ENCODE assay signal across 22 mouse cellular contexts in the genomic region with DNA sequence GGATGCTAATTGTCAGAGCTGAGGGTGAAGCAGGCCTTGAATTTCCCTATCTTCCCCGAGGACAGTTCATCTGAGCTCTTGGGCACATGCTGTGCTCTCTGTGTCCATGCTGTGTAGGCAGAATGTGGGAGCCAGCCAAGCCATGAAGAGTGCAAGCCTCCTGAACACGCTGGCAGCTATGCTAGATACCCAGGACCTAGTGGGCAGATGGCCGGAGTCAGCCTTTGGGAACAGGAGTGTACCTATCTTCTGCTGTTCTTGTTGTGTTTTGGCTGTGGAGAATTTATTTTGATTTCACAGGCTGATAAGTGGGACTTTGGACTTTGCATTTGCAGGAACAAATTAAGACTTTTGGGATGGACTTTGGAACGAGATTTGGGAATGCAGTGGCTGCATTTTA. TPM values are rescaled to one million over a fixed set of nuclear protein-coding genes. Genes with fewer than 3 reads are reported as not detected.
DNase-seq lines count a peak whose midpoint lies in the region; ATAC-seq lines count a peak whose summit lies in the region.
"Had no signal": no experiment of that assay in that cellular context is flagged by ENCODE, and none has a peak within 500 bp of the region (broad histone marks: within the 10 kb centered on the region; RNA-seq: fewer than 3 reads in every experiment).

No protein-coding gene starts in this region.

- intact Hi-C loops in heart, postnatal 36 days (cut with DNase I): no loop called here

- H3K36me3 ChIP-seq in kidney, embryonic 14.5 days (ENCODE audit: control insufficient read depth, insufficient read depth, low read length): no peaks in the 10 kb centered on the region
- H3K36me3 ChIP-seq: embryonic facial prominence, embryonic 15.5 days; heart, embryonic 12.5 days; hindbrain, embryonic 15.5 days; midbrain, embryonic 12.5 days had no signal

- H3K4me1 ChIP-seq in kidney, embryonic 14.5 days (ENCODE audit: control insufficient read depth, insufficient read depth, low read length): no peaks in the 10 kb centered on the region
- H3K4me1 ChIP-seq: embryonic facial prominence, embryonic 15.5 days; heart, embryonic 12.5 days; hindbrain, embryonic 15.5 days; midbrain, embryonic 12.5 days had no signal

- H3K9me3 ChIP-seq in kidney, embryonic 14.5 days (ENCODE audit: control insufficient read depth, low read length): no peaks in the 10 kb centered on the region
- H3K9me3 ChIP-seq: embryonic facial prominence, embryonic 15.5 days; heart, embryonic 12.5 days; hindbrain, embryonic 15.5 days had no signal

- no peak for ATAC-seq in kidney, embryonic 14.5 days (ENCODE audit: low FRiP score, low TSS enrichment)
- ATAC-seq in monocyte, adult 5-6 weeks (replicated peaks; ENCODE audit: insufficient number of reproducible peaks, low FRiP score, low TSS enrichment, poor library complexity, severe bottlenecking): no peak
- ATAC-seq: intestine, embryonic 16.5 days had no signal

- DNase-seq in kidney, adult 11 months: peak; percentile 79
- DNase-seq in brain, adult 2 months (ENCODE audit: low read depth, low spot score): peak; percentile 95
- peak; percentile 91 for DNase-seq in cerebellum, adult 9-10 months
- peak; percentile 90 for DNase-seq in kidney, adult 9 months
- no peak for DNase-seq in embryo, embryonic 9.5 days (ENCODE audit: extremely low spot score)
- no peak for DNase-seq in heart, postnatal 36 days
- DNase-seq: adrenal gland, postnatal 14 days; gastrocnemius, postnatal 36 days; layer of hippocampus, adult 9-11 months; liver; lung, embryonic 14.5 days; lung, postnatal 4 days had no signal

- no peak overlapping the region for H3K9ac ChIP-seq in kidney, embryonic 14.5 days (ENCODE audit: low read depth, low read length)
- H3K9ac ChIP-seq: embryonic facial prominence, embryonic 15.5 days; heart, embryonic 12.5 days; hindbrain, embryonic 15.5 days; lung, embryonic 14.5 days; midbrain, embryonic 12.5 days had no signal

- no peak overlapping the region for H3K4me3 ChIP-seq in kidney, embryonic 14.5 days (ENCODE audit: low read length)
- H3K4me3 ChIP-seq: embryonic facial prominence, embryonic 15.5 days; heart, embryonic 12.5 days; hindbrain, embryonic 15.5 days; midbrain, embryonic 12.5 days had no signal

- H3K27ac ChIP-seq in kidney, embryonic 14.5 days (ENCODE audit: low read depth, low read length): no peak overlapping the region
- H3K27ac ChIP-seq: embryonic facial prominence, embryonic 15.5 days; hindbrain, embryonic 15.5 days; midbrain, embryonic 12.5 days had no signal

- 79% methylated on average over 4 of the region's 4 CpGs for WGBS in kidney, embryonic 14.5 days

- H3K27me3 ChIP-seq in kidney, embryonic 14.5 days (ENCODE audit: control insufficient read depth, insufficient read depth, low read length): no peaks in the 10 kb centered on the region
- H3K27me3 ChIP-seq: embryonic facial prominence, embryonic 15.5 days; heart, embryonic 12.5 days; hindbrain, embryonic 15.5 days; midbrain, embryonic 12.5 days had no signal

- no peak overlapping the region for H3K4me2 ChIP-seq in kidney, embryonic 14.5 days (replicated peaks; ENCODE audit: low read depth, low read length)
- H3K4me2 ChIP-seq: embryonic facial prominence, embryonic 15.5 days; heart, embryonic 12.5 days; hindbrain, embryonic 15.5 days; lung, embryonic 14.5 days; midbrain, embryonic 12.5 days had no signal

RNA-seq across cellular contexts. Expression of a gene that starts 5.5 kb away (rescaled TPM):
- polyA plus RNA-seq in kidney, embryonic 14.5 days (2014; fragmentation: Nextera tagmentation; extraction: Ambion mirVana): 0.24 TPM in 1 of 2 replicates, not detected in the other
- not detected for total RNA-seq in heart, postnatal 36 days (2021)
- total RNA-seq in monocyte, adult 5-6 weeks (2017): not detected in 3 replicates
- total RNA-seq: adrenal gland, postnatal 14 days; gastrocnemius, postnatal 36 days; heart, postnatal 25 days; left cerebral cortex, postnatal 25 days had no signal
- polyA plus RNA-seq: forebrain, embryonic 11.5 days; heart, embryonic 12.5 days; intestine, embryonic 16.5 days; lung, embryonic 14.5 days had no signal

RNA-seq across cellular contexts. Expression of a gene that starts 30.2 kb away (rescaled TPM):
- polyA plus RNA-seq in kidney, embryonic 14.5 days (2014; fragmentation: Nextera tagmentation; extraction: Ambion mirVana): 11.6 and 12.6 TPM in 2 replicates
- under 1 TPM; 0.24 to 0.53 TPM for total RNA-seq in heart, postnatal 36 days (2021)
- not detected in 3 replicates for total RNA-seq in monocyte, adult 5-6 weeks (2017)

RNA-seq across cellular contexts. Expression of a gene that starts 31.9 kb away (rescaled TPM):
- 20.2 and 32.8 TPM in 2 replicates for polyA plus RNA-seq in kidney, embryonic 14.5 days (2014; fragmentation: Nextera tagmentation; extraction: Ambion mirVana)
- total RNA-seq in heart, postnatal 36 days (2021): 10 to 100 TPM in 1 of 2 experiments, 1 to 10 TPM in 1; 10.0 to 10.6 TPM
- 10.7 to 14.9 TPM (median 11.4 TPM) in 3 replicates for total RNA-seq in monocyte, adult 5-6 weeks (2017)

RNA-seq across cellular contexts. Expression of a gene that starts 32.1 kb away (rescaled TPM):
- 183 and 253 TPM in 2 replicates for polyA plus RNA-seq in kidney, embryonic 14.5 days (2014; fragmentation: Nextera tagmentation; extraction: Ambion mirVana)
- 10 to 100 TPM; 42.7 to 43.6 TPM for total RNA-seq in heart, postnatal 36 days (2021)
- total RNA-seq in monocyte, adult 5-6 weeks (2017): 40.8 to 57.0 TPM (median 49.4 TPM) in 3 replicates

RNA-seq across cellular contexts. Expression of a gene that starts 39.3 kb away (rescaled TPM):
- polyA plus RNA-seq in kidney, embryonic 14.5 days (2014; fragmentation: Nextera tagmentation; extraction: Ambion mirVana): 16.8 and 25.8 TPM in 2 replicates
- total RNA-seq in heart, postnatal 36 days (2021): not detected
- 3.1 to 11.8 TPM (median 8.4 TPM) in 3 replicates for total RNA-seq in monocyte, adult 5-6 weeks (2017)
- total RNA-seq: heart, postnatal 25 days had no signal

Comparison
In these comparisons a context has a peak if more than half of its experiments do, and no peak if none do; other contexts are left out.
1. DNase-seq: peak in kidney, adult 11 months (single experiment), brain, adult 2 months (single experiment), cerebellum, adult 9-10 months (single experiment) and kidney, adult 9 months (single experiment); none in embryo, embryonic 9.5 days (single experiment) and heart, postnatal 36 days (0 of 2).